Mouse (Mus musculus): Measurements from ENCODE around the gene Nlk.
"Not testable (repeated sequence)": the region's sequence is repeated elsewhere in the genome, so short reads cannot be mapped to it uniquely, and the experiment has no call there.

The Nlk gene

DNA sequence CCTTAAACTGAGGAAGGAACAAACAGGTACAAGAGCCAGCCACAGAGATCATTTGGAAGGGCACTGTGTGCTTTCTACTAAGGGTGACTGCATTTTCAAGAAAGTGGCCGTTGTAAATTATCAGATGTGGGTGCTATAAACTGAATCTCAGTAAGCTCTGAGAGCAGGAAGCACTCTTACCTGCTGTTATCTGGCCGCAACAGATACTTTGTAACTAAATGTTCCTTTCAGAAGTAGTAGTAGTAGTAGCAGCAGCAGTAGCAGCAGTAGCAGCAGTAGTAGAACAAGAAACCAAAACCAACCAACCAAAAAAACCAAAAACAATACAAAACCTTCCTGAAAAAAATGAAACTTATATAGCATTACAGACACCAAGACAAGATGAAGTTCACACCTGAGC lies 101.4 kb downstream of the Nlk start:
- DNase-seq (ENCODE audit: low spot score) = no peak

DNA sequence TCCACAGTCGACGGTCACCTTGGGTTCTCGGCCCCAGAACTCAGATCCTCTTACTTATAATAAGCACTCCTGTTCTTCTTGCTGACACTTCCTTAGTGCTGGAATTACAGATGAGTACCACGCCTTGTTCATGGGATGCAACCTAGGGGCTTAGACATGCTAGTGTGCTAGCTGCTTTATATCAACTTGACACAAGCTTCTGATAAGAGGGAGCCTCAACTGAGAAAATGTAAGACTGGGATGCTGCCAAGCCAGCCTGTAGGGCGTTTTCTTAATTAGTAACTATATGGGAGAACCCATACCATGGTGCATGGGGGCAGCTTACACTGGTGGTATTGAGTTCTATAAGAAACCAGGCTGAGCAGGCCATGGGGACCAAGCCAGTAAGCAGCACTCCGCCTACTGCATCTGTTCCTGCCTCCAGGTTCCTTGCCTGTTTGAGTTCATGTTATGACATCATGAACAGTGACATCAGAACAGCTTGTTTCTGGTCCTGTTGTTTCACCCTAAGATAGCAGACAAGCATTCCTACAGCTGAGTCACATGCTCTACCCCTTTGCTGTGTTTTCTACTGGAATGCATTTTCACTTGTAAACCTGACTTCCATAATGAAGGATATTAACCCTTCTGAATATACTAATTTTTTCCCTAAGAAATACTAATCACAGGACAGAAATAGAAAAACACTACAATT lies 102.8 kb downstream of the Nlk start:
- DNase-seq (ENCODE audit: low spot score) = no peak

DNA sequence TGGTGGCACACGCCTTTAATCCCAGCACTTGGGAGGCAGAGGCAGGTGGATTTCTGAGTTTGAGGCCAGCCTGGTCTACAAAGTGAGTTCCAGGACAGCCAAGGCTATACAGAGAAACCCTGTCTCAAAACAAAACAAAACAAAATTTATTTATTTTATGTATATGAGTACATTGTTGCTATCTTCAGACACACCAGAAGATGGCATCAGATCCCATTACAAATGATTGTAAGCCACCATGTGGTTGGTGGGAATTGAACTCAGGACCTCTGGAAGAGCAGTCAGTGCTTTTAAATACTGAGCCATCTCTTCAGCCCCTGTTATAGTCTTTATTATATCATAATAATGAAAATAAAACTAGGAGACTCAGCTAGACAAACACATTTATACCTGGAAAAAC lies 109.5 kb downstream of the Nlk start:
- DNase-seq (ENCODE audit: low spot score) = not testable (repeated sequence)

DNA sequence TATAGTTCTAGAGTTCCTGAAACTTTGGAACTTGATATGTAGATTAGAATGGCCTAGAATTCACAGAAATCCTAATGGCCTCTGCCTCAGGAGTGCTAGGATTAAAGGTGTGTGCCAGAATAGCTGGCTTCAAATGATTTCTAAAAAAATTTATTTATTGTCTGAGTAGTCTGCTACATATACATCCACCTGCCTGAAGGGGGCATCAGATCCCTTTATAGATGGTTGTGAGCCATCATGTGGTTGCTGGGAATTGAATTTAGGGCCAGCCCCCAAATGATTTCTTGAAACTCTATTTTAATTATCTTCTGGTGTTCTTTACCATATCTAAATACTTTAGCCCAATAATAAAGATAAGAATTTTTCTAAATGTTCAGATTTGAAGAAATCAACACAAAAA lies 111.1 kb downstream of the Nlk start:
- no peak for DNase-seq (ENCODE audit: low spot score)

DNA sequence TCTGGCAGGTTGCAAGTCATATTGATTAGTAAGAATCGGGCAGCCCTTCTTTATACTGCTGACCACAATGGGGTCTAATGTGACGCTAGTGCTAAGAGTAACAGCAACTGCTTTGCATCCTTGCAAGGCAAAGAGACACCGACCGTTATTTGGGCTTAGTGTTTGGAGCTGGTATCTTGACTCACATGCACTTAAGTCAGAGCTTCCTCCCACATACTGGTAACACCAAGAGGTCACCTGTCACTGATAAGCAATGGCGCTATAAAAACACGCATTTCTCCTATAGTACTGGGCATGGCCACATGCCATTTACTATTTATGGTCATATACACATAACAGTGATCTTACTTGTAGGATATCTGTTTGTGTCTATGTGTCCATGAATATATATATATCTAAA lies 114.3 kb downstream of the Nlk start:
- DNase-seq (ENCODE audit: low spot score) = no peak

DNA sequence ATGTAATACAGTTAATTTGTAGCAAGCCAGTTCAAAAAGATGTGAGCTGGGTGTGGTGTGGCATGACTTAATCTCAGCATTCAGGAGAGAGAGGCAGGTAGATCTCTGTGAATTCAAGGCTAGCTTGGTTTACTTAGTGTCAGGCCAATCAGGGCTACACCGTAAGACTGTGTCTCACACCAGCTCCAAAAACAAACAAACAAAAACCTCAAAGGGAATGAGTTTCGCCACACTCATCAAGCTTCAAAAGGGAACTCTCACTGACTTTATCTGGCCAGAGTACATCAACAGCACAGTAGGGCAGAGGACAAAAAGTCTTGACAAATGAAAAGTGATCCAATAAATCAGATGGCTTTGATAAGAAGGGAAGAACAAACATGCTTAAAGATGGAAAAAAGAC lies 122.2 kb downstream of the Nlk start:
- no peak for DNase-seq (ENCODE audit: low spot score)

DNA sequence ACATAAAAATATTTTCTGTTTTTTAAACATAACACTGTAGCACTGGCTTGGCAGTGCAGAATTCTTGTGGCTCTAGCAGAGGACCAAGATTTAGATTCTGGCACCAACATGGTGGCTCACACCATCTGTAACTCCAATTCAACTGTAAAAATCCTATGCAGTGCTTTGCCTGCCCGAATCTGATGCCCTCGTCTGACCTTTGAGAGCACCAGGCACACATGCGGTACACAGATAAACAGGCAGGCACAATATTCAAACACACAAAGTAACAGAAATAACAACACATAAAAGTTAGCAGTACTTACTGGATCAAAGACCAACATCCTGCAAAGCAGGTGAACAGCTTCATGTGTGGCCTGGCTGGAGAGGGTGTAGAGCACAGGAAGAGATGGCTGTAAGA lies 122.6 kb downstream of the Nlk start:
- DNase-seq (ENCODE audit: low spot score) = no peak

DNA sequence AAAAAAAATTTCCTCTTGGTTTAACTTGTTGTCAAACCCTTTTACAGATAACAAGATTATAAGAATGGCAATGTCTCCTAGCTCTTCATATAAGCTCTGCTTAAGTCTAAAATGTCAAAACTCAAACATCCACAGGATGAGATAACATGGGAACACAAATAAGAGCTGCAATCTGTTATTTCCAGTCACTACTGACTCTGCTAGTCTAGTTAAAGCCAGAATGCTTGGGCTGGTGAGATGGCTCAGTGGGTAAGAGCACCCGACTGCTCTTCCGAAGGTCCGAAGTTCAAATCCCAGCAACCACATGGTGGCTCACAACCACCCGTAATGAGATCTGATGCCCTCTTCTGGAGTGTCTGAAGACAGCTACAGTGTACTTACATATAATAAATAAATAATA lies 123.1 kb downstream of the Nlk start:
- DNase-seq (ENCODE audit: low spot score) = not testable (repeated sequence)

DNA sequence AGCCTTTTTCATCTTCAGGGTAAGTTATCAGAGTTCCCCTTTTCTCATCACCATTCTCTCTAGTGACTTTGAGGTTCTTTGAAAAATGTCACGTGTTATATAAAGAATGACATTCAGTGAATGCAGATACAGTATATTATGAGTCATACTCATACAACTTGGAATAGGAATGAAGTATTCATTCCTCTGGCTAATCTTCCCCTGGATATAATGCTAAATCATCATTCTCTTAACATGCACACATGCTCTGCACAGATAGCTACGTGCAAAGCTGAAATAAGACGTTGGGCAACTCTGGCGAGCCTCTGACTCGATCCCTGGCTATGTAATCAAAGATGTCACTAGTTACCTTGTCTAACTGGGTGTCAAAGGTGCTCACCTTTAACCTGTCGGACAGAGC lies 125.3 kb downstream of the Nlk start:
- no peak for DNase-seq (ENCODE audit: low spot score)

DNA sequence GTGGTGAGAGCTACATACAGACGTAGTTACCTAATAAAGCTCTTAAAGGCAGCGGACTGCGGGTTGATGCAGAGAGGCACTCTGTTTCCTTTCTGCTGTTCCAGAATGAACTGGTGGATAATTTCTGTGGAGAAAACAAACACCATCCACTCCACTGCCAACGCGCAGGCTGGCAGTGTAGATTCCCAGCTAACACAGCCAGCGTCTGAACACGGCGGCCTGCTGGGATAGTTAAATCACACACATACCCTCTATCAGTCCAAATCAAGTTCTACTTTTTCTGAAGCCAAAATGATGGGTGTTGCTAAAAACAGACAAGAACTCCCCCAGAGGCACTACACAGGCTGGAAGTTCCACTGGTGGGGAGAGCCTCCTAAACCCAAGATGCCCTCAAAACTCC lies 125.7 kb downstream of the Nlk start:
- DNase-seq (ENCODE audit: low spot score) = no peak

DNA sequence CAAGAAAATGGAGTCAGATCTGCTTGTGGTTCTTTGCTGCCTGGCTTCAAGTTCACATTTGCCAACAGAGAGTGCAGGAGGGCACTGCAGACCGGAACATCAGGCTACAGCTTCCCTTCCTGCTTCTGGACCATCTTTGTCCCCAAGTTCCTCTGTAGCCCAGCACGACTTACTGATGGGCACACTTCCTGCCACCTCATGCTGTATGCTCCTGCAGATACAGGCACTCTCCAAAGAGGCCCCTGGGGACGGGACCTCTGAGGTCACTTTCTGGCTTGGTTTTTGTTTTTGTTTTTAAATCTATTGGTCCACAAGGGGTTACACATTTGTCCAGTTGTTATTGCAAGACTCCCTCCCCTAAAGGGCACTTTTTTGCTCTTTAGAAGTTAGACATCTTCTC lies 127.4 kb downstream of the Nlk start:
- DNase-seq (ENCODE audit: low spot score) = peak; percentile 25

DNA sequence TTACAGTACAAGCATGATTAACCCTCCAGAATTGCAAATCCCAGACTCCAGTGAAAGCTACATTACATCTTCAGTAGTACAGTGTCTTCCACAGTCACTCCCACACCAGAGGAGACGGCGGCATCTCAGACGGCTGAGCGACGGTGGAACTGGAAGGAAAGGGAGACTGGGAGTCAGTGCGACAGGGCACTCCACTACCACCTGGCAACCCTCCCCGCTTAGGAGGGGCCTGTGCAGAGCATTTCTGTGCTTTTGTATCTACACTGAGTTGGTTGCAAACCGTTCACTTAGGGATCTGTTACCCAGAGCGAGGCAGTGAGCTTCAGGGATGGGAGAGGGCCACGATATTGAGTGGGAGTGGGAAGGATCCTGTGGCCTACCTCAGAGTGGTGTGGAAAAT lies 128.3 kb downstream of the Nlk start:
- DNase-seq (ENCODE audit: low spot score) = no peak

DNA sequence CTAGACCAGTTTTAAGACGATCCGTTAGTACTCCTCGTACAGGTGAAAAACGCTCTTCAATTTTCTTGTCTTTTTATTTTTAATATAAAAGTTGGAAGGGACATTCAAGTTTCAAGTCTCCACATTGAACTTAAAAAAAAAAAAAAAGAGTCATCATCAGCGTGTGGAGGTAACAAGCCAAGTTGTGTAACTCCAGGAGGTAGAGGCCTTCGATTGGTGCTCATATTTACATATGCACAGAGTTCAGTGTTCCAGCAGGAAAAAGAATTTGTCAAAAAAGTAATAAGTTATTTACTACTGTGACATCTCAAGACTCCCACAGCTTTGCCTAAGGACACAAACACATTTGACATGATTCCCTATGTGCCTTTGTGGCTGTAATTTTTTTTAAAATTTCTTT lies 129.6 kb downstream of the Nlk start:
- no peak for DNase-seq (ENCODE audit: low spot score)

DNA sequence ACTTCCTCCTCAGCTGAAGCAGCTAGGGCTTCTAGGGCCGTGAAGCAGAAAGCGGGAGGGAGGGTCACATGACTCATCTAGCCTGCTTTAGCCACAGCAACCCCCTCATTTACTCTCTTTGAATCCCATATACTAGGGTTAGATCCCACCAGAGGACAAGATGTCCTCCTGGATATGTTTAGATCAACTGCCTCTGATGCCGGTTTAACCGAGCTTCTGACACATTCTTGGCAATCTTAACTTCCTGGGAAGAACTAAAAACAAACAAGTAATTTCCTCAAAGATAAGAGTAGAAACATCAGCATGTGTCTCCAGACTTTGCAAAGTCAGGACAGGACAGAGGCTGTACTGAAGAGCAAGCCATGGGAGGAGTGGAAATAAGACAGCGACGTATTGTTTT lies 130.4 kb downstream of the Nlk start:
- DNase-seq (ENCODE audit: low spot score) = no peak

DNA sequence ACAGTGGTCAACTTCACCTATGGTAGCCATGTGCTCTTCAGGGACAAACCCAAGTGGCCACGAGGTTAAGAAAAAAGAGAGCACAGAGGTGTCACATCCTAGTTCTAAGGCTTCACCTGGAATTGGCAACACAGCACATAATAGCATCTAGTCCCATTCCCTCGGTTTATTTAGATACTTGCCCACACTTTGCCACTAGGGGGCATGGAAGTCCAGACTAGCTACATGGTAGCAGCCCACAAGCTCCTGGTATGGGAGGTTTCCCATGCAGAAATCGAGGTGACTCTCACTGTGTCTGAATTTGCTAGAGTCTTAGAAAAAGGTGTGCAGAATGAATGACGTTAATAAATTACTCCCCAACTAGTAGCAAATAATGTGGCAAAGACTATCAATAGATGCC lies 136.7 kb downstream of the Nlk start:
- peak; percentile 88 for DNase-seq (ENCODE audit: low spot score)

DNA sequence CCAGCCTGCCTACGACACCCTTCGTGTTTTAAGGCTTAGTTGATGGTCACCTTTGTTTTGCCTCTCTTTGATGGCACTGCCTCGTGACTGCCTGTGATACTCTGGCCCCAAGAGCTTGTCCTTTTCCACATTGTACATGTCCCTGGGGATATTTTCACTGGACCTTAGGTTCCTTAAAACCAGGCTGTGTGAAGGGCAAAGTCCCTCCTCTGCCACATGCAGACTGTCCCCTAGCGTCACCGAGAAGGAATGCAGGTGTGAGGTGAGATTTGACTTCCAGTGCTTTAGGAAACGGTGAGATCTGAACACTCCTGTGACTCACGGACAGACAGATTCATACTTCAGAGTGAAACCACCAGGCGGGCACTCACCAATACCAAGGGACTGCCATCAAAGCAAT lies 139.9 kb downstream of the Nlk start:
- DNase-seq (ENCODE audit: low spot score) = peak; percentile 27

DNA sequence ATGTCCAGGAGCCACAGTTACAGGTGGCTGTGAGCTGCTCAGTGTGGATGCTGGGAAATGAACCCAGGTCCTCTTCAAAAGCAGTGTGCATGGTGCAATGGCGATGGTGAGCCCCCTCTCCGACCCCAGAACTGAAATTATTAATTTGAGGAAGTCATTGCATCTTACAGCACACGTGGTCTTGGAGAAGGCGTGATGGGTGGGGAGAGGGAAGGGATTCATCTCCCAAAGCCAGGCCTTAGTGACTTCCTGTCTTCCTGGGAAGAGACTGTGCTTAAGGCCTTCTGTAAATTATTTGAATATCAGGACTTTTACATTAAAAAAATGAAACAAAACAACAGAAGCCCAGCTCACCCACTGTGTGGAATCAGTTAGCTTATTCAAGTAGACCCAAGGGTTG lies 141.1 kb downstream of the Nlk start:
- no peak for DNase-seq (ENCODE audit: low spot score)

DNA sequence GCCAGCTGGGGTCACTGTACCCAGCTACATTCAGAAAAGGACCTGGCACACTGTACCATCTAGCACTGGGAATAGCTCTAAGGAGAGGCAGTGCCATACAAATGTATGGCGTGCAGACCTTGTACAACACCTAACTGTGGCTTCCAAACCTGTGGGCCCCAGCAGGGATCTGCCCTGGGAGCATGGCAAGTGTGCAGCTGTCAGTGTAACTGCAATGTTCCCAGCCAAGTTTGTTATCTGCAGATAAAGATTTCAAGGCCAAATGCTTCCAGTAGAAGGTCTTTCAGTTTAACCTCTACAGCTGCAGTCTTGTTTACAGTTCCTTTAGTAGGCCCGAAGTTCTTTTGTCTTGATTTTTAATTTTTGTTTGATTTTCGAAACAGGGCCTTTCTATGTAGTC lies 141.6 kb downstream of the Nlk start:
- DNase-seq (ENCODE audit: low spot score) = no peak

DNA sequence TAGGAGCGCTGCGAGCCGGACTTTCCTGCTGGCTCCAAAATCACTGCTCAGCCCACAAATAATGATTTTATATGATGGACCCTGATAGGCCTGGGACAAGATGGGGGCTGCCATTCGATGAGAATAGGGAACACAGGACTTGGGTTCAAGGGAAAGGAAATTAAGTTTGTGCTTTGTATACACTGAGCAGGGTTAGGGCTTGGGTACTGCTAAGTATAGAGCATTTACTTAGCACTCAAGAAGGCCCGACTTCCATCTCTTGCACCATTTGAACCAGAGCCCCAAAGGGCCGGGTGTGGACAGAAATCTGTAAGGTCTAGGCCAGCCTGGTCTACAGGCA lies 146.1 kb downstream of the Nlk start:
- no peak for DNase-seq (ENCODE audit: low spot score)

DNA sequence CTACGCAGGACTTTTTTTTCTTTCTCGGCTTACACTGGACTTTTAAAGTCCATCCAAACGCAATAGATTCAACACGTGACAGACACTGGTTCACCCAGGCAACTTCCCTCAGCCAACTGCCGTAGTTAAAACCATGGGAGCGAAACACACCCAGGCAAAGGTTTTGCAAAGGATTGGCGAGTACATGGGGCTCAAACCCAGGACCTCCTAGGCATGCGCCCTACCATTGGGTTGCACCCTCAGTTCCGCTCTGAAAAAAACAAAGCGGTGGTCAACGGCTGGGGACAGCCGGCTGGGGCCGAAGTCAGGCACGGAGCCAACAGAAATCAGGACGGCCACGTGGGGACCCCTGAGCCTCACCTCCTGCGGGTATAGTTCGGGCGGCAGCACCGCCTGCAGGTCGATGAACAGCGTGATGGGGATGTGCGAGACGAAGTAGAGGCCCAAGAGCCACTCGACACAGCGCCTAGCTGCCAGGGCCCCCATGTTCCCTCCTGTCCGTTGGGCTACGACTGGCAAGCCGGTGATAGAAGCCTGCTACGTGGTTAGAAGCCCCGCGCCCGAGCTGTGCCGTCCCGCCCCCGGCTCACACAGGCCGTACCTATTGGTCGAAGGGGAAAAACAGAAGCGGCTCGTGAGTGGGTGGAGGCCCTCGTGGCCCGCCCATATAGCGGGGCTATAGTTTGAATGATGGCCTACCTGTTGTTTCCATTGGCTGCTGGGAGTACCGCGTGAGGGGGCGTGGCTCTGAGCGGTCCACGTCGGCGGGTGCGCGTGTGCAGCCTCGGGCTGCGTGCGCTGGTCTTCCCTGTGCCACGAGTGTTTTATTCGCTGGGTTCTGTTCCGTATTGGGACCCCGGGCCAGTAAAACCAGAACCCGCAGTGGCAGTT lies 146.8 kb downstream of the Nlk start, which contains the start of gene Tmem97:
TSS of gene Tmem97 (minus strand) at position 610 of the 891 bp plus-strand sequence.
- DNase-seq (ENCODE audit: low spot score) = peak; percentile 98

DNA sequence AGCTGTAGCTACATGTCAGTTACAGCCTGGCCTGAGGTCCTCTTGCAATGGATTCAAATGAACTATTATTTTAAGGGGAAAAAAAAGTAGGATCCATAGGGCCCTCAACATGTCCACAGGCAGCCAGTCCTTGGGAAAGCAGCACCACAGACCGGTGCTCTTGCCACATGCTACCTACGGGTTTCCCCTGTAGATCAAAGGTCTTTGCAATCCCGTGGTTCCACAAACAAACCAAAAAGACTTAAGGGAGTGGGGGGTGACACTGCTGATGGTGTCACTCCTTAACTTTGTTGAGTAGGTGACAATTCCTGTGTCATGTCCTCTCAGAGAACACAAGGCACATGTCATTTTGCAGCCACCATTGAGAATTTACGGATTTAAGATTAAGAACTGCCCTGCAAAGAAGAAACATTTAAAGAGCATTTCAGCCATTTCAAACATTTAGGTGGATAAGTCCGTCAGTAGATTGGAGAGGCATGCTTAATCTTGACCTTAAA lies 147.6 kb downstream of the Nlk start:
- no peak for DNase-seq (ENCODE audit: low spot score)

DNA sequence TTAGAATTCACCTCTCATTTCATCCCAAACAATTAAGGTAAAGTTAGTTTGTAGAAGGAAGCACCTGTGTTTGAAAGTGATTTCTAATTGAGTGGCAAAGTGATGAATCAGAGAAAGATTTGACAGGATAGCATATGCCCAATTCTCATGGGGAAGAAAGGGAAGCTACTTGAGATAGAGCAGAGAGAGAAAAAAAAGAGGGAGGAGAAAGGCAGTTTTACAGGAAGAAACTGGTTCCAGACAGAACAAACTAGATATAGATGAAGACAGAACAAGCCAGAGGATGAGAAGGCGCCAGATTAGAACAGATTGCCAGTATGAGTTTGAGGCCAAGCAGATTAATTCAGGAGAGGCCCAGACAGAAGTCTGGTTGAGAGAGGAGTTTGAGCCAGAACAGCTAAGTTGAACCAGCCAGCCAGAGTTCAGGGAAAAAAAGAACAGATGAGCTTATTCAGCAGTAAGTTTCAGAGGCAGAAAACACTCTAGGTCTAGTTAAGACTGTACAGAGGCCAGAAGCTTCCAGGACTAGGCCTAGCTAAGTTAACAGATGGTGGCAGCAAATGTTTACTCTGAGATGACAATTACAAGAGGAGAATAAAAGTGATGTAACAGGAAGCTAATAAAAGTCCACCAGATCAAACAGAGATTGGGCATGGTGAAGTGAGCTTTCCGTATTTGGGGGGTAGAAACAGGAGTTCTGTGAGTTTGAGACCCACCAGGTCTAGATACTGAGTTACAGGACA lies 149.3 kb downstream of the Nlk start:
- no peak for DNase-seq (ENCODE audit: low spot score)

DNA sequence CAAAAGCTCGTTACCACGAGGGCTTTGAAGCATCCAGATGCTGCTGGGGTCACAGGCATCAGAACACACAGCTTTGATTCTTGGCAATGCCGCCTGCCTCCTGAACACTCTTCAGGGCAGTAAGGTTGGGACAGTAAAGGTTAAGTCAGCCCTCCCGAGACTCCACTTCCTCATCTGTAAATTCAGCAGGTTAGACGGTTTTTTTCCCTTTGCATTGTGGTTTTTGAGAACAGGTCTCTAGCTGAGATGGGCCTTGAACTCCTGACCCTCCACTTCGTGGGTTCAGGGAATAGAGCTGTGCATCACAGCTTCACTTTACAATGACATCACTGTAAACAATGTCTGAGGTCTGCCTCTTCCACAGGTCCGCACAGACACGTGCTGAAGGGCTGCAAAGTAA lies 152.0 kb downstream of the Nlk start:
- DNase-seq (ENCODE audit: low spot score) = no peak

All from embryo, embryonic 10 days (tissue).